Mouse (Mus musculus) olfactory bulb, adult 2 months (tissue): Measurements from ENCODE around the gene Gm10718.
"Not testable (repeated sequence)": the region's sequence is repeated elsewhere in the genome, so short reads cannot be mapped to it uniquely, and the experiment has no call there.

Experiments
- CTCF ChIP-seq: fragments of 200-500 bp; IDR thresholded peaks from 2 replicates; pipeline ENCODE4 v1.5.1; 2012; ENCODE audit warnings: low read depth, mild to moderate bottlenecking, low read length, moderate library complexity; ENCODE audit not compliant: insufficient read depth
- POLR2A ChIP-seq: fragments of 200-500 bp; IDR thresholded peaks from 2 replicates; pipeline ENCODE4 v1.6.1; 2012; ENCODE audit warnings: mild to moderate bottlenecking, low read depth, low read length, moderate library complexity; ENCODE audit not compliant: insufficient read depth

- not testable (repeated sequence) for TF ChIP-seq POLR2A, CTCF
Observed at GRCm38 (mm10) chr9:3009331-3009730, 14.0 kb upstream of the Gm10718 start.
